Mouse (Mus musculus) cerebellum, adult 11-12 months (tissue): Measurements from ENCODE around the gene Kif21a.

Source experiments
- DNase-seq: peaks from one replicate; pipeline ENCODE4 v3.0.0; 2022

Gene Kif21a

DNA sequence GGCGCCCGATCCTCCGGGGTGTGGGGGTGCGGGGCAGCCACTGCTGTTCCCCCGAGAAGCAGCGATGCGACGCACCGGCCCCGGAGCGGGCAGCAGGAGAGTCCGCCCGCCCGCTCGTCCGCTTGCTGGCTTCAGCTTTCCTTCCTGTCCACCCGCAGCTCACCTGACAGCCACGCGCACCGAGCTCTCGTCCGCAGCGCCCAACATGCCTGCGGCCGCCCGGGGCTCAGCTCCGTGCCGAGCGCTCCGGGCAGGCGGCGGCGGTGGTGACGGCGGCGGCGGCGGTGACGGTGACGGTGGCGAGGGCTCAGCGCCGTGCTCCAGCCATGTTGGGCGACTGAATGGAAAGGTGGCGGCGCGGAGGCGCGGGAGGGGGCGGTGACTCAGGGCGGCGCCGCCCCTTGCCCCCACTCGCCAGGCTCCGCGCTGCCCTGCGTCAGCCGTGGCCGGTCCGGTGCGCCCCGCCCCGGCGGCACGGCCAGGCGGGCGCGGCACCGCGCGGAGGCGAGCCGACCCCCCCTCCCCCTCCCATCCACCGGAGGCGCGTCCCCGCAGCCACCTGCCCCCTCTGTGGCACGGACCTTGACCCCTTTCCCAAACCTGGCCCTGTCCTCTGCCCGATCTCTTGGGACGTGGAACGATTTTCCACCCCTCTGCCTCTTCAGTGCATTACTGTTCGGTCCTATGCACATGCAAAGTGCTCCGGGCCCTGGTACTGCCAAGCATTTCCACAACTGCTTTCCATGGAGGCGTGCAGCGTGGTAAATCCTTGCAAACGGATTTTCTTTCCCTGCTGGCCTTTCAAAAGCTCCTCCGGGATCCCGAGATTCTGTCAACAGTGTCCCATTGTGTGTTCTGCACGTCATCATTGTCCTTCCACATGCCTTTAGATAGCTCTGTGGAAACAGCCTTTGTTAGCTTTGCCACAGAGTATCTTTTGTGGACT lies at the start of gene Kif21a:
Gene Kif21a (minus strand): TSS at position 453 of the 946 bp plus-strand sequence.
- DNase-seq, result peak; percentile 90

GRCm38 (mm10) chr15:91096606-91097005 lies 46.9 kb upstream of the Kif21a start:
- DNase-seq, result no peak

- no peak for DNase-seq
These were observed 39.7 kb upstream of the Kif21a start for GRCm38 (mm10) chr15:91089427-91089826.

DNA sequence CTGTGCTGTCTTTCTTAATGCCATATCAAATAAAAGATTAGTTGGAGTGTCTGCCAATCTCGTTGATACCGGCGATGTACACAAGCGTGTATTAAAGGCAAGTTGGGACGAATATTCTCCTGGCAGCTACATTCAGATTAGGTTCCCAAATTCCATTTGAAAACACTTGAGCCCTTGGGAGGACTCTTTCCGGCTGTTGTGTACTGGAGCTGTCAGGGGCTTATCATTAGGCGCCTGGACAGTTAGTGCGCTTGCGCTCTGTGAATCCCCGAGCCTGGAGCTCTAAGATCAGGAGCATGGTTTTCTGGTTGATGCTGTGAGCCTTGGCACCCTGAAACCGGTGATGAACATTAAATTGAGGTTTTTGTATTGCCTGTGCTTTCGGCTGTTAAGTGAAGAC lies 38.3 kb upstream of the Kif21a start:
- no peak for DNase-seq

DNA sequence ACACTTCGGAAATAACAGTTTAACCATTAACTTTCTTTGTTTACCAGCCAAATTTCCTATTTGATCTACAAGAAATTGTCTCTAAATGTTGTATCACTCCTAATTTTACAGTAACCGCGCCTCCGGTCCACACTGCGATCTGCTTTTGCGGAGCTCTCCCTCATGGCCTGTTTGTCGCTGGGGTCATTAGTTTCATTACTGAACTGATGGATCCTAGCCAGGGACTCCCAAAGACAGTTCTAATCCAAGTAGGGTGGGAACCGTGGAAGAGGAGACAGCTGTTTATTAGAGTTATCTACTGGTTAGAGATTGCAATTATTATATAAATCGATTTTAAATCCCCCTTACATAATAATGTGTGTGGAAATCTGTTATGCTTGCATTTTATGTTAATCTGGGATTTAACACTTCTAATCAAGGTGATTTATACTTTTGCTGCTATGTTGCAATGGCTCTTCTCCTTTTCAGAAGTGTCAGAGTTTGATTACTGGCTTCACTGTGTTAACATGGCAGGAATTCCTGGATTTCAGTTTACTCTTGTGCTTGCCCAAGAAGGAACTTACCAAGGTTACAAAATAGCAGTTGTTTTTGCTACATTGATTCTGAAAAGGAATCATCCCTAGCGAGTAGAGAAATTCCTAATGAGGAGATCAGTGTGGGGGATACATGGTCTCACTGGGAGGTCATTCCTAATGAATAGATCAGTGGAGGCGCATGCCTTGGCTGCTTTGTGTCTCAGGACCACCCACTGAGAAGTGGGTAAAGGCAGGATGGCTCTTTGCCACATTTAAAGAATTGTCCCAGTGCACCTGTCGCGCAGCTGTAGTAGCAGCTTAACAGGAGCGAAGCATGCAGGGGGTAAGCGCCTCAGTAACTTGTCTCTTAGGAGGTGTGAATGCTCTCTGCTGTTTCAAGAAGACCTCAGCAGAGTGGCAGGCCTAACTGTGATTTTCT lies 28.0 kb upstream of the Kif21a start:
- no peak for DNase-seq

- no peak for DNase-seq
These were observed 22.7 kb upstream of the Kif21a start for GRCm38 (mm10) chr15:91072440-91072839.

GRCm38 (mm10) chr15:91064310-91064826 lies 14.6 kb upstream of the Kif21a start:
- DNase-seq, result no peak

GRCm38 (mm10) chr15:91063845-91064244 lies 14.1 kb upstream of the Kif21a start:
- no peak for DNase-seq

GRCm38 (mm10) chr15:91056866-91057342 lies 7.2 kb upstream of the Kif21a start:
- DNase-seq, result no peak

- DNase-seq, result no peak
These were observed 6.6 kb upstream of the Kif21a start for GRCm38 (mm10) chr15:91056176-91056865.

DNA sequence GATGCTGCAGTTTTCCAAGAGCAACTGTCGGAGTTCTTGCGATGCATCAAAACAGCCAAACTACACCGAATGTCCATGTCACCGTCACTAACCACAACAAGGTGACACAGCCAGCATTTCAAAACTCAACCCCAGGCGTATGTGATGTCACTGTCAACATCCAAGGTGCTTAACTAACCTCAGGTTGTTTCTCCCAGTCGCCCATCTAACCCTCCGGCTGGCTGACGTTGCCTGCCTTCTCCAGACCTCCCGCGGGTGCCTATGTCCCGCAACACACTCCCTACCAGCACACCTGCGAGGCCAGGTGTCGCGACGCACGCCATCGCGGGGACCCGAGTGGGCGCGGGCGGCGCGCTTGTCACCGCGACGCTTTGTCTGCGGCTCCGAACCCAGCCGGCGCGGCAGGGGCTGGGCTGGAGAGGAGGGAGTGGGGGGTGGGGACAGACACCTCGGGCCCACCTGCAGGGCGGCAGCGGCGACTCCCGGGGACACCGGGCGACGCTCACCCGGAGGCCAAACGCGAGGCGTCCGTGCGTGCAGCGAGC lies 725 bp downstream of the Kif21a start:
- peak; percentile 68 for DNase-seq

- DNase-seq, result no peak
These were observed 2.1 kb downstream of the Kif21a start for GRCm38 (mm10) chr15:91047627-91048026.

DNA sequence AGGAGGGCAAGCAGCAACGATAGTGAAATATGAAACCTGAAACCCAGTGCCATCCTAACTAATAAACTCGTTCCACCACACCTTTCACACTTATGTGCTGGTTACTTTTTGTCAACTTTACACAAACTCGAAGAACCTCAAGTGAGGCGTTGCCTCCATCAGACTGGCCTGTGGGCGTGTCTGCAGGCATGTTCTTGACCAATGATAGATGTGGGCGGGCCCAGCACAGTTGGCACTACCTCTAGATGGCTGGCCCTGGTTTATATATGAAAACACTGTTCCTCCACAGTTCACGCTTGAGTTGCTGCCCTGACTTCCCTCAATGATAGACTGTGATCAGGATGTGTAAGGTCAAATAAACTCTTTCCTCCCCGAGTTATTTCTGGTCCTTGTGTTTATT lies 3.2 kb downstream of the Kif21a start:
- no peak for DNase-seq

DNA sequence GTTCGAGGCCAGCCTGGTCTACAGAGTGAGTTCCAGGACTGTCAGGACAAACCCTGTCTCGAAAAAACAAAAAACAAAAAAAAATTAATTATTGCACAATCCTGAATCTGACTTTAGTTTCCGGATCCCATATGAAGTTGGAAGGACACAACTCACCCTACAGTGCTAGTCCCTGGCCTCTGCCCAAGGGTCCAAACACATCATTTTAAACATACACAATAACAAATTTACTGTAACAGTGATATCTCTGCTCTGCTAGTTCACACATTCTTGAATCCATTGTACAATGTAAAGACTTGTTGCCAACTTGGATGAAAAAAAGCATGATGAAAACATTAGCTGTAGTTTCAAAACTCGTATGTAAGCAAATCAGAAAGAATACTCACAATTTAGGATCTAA lies 6.5 kb downstream of the Kif21a start:
- no peak for DNase-seq

GRCm38 (mm10) chr15:91038860-91039259 lies 10.9 kb downstream of the Kif21a start:
- DNase-seq, result no peak

DNA sequence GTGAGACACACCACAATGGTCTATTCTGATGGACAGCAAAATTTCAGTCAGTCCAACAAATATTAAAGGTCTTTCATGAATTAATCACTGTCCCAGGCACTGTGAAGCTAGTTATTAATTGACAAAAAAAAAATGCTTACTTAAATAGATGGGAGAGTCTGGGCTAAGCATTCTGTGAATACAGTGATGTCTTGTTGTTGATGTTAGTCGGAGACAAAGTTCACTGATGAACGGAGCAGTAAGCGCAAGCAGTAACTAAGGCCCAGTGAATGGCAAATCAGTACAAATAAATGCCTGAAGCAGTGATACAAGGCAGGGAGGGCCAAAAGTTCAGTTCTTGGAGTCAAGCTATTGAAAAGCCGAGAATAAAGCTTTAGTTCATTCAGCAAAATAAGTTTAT lies 15.7 kb downstream of the Kif21a start:
- no peak for DNase-seq

DNA sequence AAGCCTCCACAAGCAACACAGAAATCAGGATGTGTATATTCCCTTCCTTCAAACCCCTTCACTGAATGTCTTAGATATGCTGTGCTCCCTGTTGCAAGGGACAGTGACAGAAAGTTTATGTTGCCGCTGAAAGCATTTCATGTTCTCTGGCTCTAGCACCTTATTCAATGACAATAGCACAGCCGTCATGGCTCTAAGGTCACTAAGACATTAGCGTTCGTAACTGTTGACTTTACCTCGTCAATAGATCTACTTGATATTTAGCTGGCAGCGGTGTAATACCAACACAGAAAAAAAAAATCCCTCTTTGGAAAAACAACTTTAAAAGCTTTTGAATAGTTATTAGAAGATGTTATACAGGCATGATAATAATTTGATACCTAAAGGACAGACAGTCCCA lies 16.2 kb downstream of the Kif21a start:
- no peak for DNase-seq

DNA sequence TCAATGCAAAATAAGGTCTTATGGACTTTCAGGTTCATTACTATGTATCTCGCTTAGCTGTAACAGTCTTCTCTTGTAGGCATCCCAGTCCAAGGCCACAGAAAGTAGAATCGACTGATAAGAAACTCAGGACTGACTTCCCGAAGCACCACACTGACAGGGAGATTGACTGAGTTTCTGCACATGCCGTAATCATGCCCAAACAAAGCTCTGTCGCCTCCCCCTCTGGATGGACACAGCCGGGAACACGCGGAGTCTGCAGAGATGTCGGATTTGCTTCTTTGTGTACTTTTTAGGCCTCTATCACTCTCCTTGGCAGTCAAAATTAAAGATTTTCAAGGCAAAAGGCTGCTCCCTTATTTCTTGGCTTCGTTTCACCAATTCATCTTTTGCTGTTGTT lies 20.8 kb downstream of the Kif21a start:
- DNase-seq, result no peak

- DNase-seq, result no peak
These were observed 21.3 kb downstream of the Kif21a start for GRCm38 (mm10) chr15:91028494-91028893.

- no peak for DNase-seq
These were observed 27.5 kb downstream of the Kif21a start for GRCm38 (mm10) chr15:91022276-91022675.

DNA sequence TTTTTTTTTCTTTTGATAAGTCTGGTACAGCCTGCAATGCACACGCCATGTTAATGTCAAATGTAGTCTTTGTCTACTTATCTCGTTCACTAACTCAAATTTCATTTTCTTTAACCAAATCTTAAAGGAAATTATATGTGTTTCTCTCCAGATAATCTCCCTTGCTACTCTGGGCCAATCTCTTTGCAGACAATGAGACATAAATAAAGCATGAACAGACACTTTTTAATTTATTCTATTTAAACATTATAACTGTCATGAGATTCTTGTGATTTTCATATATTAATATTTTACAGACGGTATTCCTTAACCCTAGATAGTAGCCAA lies 30.9 kb downstream of the Kif21a start:
- DNase-seq, result no peak

DNA sequence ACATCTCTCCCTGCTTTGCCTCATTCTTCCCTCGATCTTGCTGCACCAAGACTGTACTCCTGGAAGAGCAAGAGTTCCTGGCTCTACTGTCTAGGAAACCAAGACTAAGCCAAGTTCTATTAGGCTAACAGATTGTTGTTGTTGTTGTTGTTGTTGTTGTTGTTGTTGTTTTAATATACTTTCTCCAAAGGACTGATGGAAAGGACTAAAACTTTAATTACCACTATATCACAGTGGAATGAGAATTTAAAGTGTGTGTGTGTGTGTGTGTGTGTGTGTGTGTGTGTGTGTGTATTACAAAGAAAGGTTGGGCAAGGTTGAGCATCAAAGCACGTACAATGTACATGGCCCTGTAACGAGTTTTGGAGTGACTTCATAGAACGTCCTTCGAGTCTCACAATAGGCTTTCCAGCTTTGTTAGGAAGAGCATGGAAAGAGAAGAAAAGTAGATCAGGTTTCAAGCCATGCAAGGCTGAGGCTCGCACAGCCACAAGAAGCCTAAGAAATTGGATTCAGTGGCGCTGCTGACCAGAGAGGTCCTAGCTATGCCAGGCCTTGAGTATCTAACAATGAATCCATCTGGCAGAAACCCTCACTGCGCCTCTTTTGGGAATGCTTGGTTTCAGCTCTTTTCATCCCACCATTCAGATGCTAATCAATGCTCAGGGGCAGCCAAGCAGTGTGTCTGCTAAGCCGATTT lies 31.4 kb downstream of the Kif21a start:
- DNase-seq, result peak; percentile 34
